Mouse (Mus musculus): Measurements from ENCODE around the gene Dkc1. TPM values are rescaled to one million over a fixed set of nuclear protein-coding genes. Genes with fewer than 3 reads are reported as not detected.

Dkc1 gene
- 135 TPM for polyA plus RNA-seq (2017; shearing (Covaris generic))

DNA sequence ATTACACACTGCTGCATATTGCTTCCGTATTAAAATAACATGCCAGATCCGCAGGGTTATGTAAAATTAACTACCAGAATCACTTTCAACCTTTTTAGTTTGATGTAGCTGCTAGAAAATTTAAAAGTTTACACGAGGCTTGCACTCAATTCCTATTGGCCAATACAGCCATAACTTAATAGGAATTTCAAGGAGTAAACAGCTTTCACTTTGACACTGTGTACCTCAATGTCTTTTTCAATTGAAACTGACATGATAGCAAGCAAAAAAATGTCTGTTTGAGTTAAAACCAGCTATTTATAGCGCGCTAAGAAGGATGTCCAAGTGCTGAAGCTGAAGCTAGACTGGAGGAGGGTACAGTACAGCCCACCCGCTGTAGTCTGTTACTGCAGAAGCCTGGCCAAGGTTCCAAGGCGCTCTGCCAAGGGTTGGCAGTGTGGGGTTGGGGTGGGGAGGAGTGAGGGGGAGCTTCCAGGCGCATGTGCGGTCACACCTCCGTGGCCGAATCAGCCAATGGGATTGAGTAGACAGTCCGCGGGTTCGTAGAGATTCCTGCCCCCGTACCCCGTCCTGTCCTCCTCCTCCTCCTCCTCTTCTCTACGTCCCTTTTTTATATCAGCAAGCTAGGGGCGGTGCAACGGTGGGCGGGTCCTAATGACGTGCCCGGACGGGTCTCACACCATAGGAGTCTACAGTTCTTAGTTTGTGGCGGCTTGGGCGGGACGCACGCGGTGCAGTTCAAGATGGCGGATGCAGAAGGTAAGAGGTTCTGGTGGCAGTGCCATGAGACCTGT is at the start of gene Dkc1:
Dkc1 (plus strand) TSS at position 486 of the 794 bp plus-strand sequence.

DNA sequence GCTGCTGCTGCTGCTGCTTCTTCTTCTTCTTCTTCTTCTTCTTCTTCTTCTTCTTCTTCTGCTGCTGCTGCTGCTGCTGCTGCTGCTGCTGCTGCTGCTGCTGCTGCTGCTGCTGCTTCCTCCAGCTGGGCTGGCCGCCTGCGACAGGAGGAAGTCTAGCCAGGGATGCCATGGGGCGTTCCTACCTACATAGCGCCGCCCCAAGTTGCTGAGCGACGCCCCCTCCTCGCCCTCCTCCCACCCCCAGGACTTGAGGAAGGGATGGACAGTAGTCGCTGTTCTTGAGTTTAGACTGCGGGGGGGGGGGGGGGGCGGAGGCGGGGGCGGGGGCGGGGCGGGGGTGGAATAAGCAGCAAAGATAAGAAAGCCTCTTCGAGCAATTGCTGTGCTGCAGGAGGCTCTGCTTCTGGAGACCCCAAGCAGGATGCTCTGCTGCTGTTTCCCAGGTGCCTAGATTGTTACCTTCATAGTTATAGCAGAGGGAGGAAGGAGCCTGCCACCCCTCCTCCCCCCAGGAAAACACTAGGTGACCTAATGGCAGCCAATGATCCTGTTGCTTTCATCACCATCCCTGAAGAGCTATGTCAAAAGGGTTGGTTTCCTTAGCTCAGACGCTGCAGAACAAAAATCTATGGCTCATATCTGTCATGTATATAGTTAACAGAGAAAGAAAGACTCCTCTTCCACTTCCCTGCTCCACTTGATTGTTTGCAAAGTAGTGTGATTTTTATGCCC is 10.7 kb upstream of the Dkc1 start, which contains the start of gene Gab3:
Gab3 (minus strand) TSS at position 685 of the 735 bp plus-strand sequence.

DNA sequence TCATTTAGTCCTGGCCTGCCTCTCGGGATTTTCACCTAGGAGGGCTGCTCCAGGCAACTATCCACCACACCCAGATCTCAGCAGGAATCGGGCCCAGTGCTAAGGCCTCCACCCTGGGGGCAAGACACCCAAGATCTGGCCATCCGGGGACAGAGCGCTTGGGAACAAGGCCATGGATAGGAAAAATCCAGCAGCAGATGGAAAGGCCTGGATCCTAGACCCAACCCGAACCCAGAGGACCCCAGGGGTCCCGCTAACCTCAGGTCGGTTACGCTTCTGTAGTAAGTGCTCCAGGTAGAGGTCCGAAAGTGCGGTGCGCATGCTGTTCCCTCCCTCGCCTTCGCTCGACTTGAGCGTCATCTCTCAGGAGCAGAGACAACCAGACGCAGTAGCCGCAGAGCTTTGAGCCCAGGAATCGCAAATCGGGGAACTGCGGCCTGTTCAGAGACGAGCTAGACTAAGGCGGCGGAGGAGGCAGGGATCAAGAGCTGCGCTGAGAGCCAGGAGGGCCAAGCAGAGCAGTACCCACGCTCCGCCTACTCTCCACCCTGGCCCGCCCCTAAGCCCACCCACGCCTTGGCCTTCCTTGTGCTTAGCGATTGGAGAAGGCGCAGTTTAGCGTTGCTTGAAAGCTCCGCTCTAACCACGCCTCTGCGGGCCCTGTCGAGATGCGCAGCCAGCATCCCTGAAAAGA is 35.0 kb downstream of the Dkc1 start, which contains the start of gene Mpp1:
Mpp1 (minus strand) TSS at position 550 of the 694 bp plus-strand sequence.

Other genes with a start within 250 kb of the Dkc1 start
- 13.8 TPM for gene Gab3, start 10.4 kb upstream of the Dkc1 start, polyA plus RNA-seq (2017; shearing (Covaris generic))
- gene Mpp1, start 35.2 kb downstream of the Dkc1 start, polyA plus RNA-seq (2017; shearing (Covaris generic)), result 153 TPM
- gene Smim9, start 67.9 kb downstream of the Dkc1 start, polyA plus RNA-seq (2017; shearing (Covaris generic)), result not detected

All from inflammation-experienced regulatory T-cells, adult 16 weeks (primary cell).